Mouse (Mus musculus) heart, adult 8-10 months (tissue): ENCODE measurements around the gene Trim80. TPM values are rescaled to one million over a fixed set of nuclear protein-coding genes. Genes with fewer than 3 reads are reported as not detected.
A peak's percentile ranks its signal among the peaks of the same experiment; 100 is the strongest.
"Not testable (repeated sequence)": the region's sequence is repeated elsewhere in the genome, so short reads cannot be mapped to it uniquely, and the experiment has no call there.

ENCODE experiments used
- DNase-seq: peaks from one replicate; pipeline ENCODE4 v3.0.0; 2022; ENCODE audit warnings: low spot score
- total RNA-seq, 4 experiments: library from RNA; stranded (reverse); gene quantifications; 2 replicates each; pipeline ENCODE4 v1.2.4; 2022

Gene Trim80
- total RNA-seq, 4 experiments from 2014 or later, result 0.16 TPM; not detected in 3

GRCm38 (mm10) chr11:115427482-115428331, 12.6 kb upstream of the Trim80 start:
- DNase-seq, result peak; percentile 83

GRCm38 (mm10) chr11:115429307-115429706, 11.0 kb upstream of the Trim80 start:
- no peak for DNase-seq

- no peak for DNase-seq
These were observed 9.8 kb upstream of the Trim80 start for GRCm38 (mm10) chr11:115430561-115430960.

- DNase-seq, result no peak
These were observed 7.5 kb upstream of the Trim80 start for GRCm38 (mm10) chr11:115432814-115433213.

GRCm38 (mm10) chr11:115433342-115433741, 7.0 kb upstream of the Trim80 start:
- DNase-seq, result no peak

GRCm38 (mm10) chr11:115435596-115436337, 4.6 kb upstream of the Trim80 start:
- no peak for DNase-seq

- no peak for DNase-seq
These were observed 2.7 kb upstream of the Trim80 start for GRCm38 (mm10) chr11:115437571-115438122.

- no peak for DNase-seq
These were observed 1.0 kb upstream of the Trim80 start for GRCm38 (mm10) chr11:115439326-115439725.

GRCm38 (mm10) chr11:115441417-115441816, 1.1 kb downstream of the Trim80 start:
- DNase-seq, result no peak

GRCm38 (mm10) chr11:115446906-115447305, 6.6 kb downstream of the Trim80 start:
- no peak for DNase-seq

- no peak for DNase-seq
These were observed 7.1 kb downstream of the Trim80 start for GRCm38 (mm10) chr11:115447321-115447885.

- DNase-seq, result no peak
These were observed 7.7 kb downstream of the Trim80 start for GRCm38 (mm10) chr11:115448075-115448474.

- DNase-seq, result no peak
These were observed 8.7 kb downstream of the Trim80 start for GRCm38 (mm10) chr11:115448998-115449397.

- DNase-seq, result no peak
These were observed 9.8 kb downstream of the Trim80 start for GRCm38 (mm10) chr11:115450176-115450575.

GRCm38 (mm10) chr11:115451781-115452241, 11.5 kb downstream of the Trim80 start:
- no peak for DNase-seq

- no peak for DNase-seq
These were observed 12.0 kb downstream of the Trim80 start for GRCm38 (mm10) chr11:115452281-115452860.

- no peak for DNase-seq
These were observed 13.0 kb downstream of the Trim80 start for GRCm38 (mm10) chr11:115453306-115453705.

GRCm38 (mm10) chr11:115454822-115455221, 14.5 kb downstream of the Trim80 start:
- DNase-seq, result not testable (repeated sequence)

GRCm38 (mm10) chr11:115455619-115456018, 15.3 kb downstream of the Trim80 start:
- DNase-seq, result no peak

- DNase-seq, result no peak
These were observed 15.8 kb downstream of the Trim80 start for GRCm38 (mm10) chr11:115456182-115456581.

- no peak for DNase-seq
These were observed 17.1 kb downstream of the Trim80 start for GRCm38 (mm10) chr11:115457405-115457804.

GRCm38 (mm10) chr11:115460976-115461375, 20.6 kb downstream of the Trim80 start:
- no peak for DNase-seq
